Mouse (Mus musculus): Measurements from ENCODE around the gene Specc1l. TPM values are rescaled to one million over a fixed set of nuclear protein-coding genes. Genes with fewer than 3 reads are reported as not detected.
"Not testable (repeated sequence)": the region's sequence is repeated elsewhere in the genome, so short reads cannot be mapped to it uniquely, and the experiment has no call there.

Specc1l gene
- polyA plus RNA-seq, 1 experiment from 2014 or later, result 27.5 TPM

- WGBS, result 24% methylated on average over 9 of the region's 9 CpGs
Observed at GRCm38 (mm10) chr10:75353838-75354241, 142.0 kb downstream of the Specc1l start.

GRCm38 (mm10) chr10:75355341-75355740 is 143.5 kb downstream of the Specc1l start:
- Histone ChIP-seq H3K27ac (no peak overlapping the region), H3K4me3 (no peak overlapping the region), H3K27me3 (ENCODE audit: insufficient read depth, poor library complexity, severe bottlenecking) (no peaks in the 10 kb centered on the region), H3K9me3 (no peaks in the 10 kb centered on the region), H3K4me1 (peaks cover 17% of the 10 kb centered on the region), H3K36me3 (no peaks in the 10 kb centered on the region)
- WGBS, result 44% methylated on average over 4 of the region's 4 CpGs
- DNase-seq (ENCODE audit: low spot score), result no peak

More at GRCm38 (mm10) chr10:75353838-75354241, 142.0 kb downstream of the Specc1l start:
- DNase-seq (ENCODE audit: low spot score); H3K4me3 ChIP-seq; H3K36me3 ChIP-seq; H3K27me3 ChIP-seq (ENCODE audit: insufficient read depth, poor library complexity, severe bottlenecking); H3K9me3 ChIP-seq: not testable (repeated sequence)
- Histone ChIP-seq H3K4me1 (peaks cover 17% of the 10 kb centered on the region), H3K27ac (peak overlapping the region; percentile 44; the same call in 1 of the 2 replicates)

Other genes starting within 250 kb of the Specc1l start
- 2.0 and 4.2 TPM in 2 replicates for gene Gnaz, start 244.9 kb upstream of the Specc1l start, polyA plus RNA-seq (2016; fragmentation: Nextera tagmentation; extraction: Ambion mirVana)
- gene Rsph14, start 179.5 kb upstream of the Specc1l start, polyA plus RNA-seq (2016; fragmentation: Nextera tagmentation; extraction: Ambion mirVana), result not detected in 2 replicates
- gene Rab36, start 175.0 kb upstream of the Specc1l start, polyA plus RNA-seq (2016; fragmentation: Nextera tagmentation; extraction: Ambion mirVana), result 5.8 and 8.6 TPM in 2 replicates
- 26.6 and 41.3 TPM in 2 replicates for gene Bcr, start 151.5 kb upstream of the Specc1l start, polyA plus RNA-seq (2016; fragmentation: Nextera tagmentation; extraction: Ambion mirVana)
- 3.5 and 3.6 TPM in 2 replicates for gene Adora2a, start 104.8 kb downstream of the Specc1l start, polyA plus RNA-seq (2016; fragmentation: Nextera tagmentation; extraction: Ambion mirVana)
- 0.10 and 1.6 TPM in 2 replicates for gene Upb1, start 189.0 kb downstream of the Specc1l start, polyA plus RNA-seq (2016; fragmentation: Nextera tagmentation; extraction: Ambion mirVana)